Mouse (Mus musculus) stomach, postnatal 0 days (tissue): ENCODE results near the gene Cpm. TPM values are rescaled to one million over a fixed set of nuclear protein-coding genes. Genes with fewer than 3 reads are reported as not detected.

ENCODE experiments used
- ATAC-seq: fragments of 200-750 bp; cut with Nextera tagmentation; 2 replicates; pipeline ENCODE4 v1.8.0; 2017; ENCODE audit not compliant: low FRiP score, low TSS enrichment
- DNase-seq: peaks from one replicate; pipeline ENCODE4 v3.0.0-alpha.2; 2016; ENCODE audit warnings: low spot score
- H3K27ac ChIP-seq: fragments of 300-500 bp; sonication (generic); replicated peaks from 2 replicates; pipeline ENCODE4 v1.5.1; 2014; ENCODE audit warnings: mild to moderate bottlenecking, control low read depth
- H3K27me3 ChIP-seq: fragments of 300-500 bp; sonication (generic); 2 replicates; pipeline ENCODE4 v1.6.1; 2014; ENCODE audit warnings: low read length; ENCODE audit not compliant: control insufficient read depth, insufficient read depth
- H3K36me3 ChIP-seq: fragments of 300-500 bp; sonication (generic); 2 replicates; pipeline ENCODE4 v1.6.1; 2014; ENCODE audit warnings: low read length, mixed read lengths; ENCODE audit not compliant: control insufficient read depth, insufficient read depth
- H3K4me1 ChIP-seq: fragments of 300-500 bp; sonication (generic); replicated peaks from 2 replicates; pipeline ENCODE4 v1.6.1; 2014; ENCODE audit warnings: antibody characterized with exemption; ENCODE audit not compliant: control insufficient read depth, insufficient read depth
- H3K4me2 ChIP-seq: fragments of 300-500 bp; sonication (generic); replicated peaks from 2 replicates; pipeline ENCODE4 v1.6.1; 2014; ENCODE audit warnings: low read depth, mild to moderate bottlenecking, control low read depth, moderate library complexity
- H3K4me3 ChIP-seq: fragments of 300-500 bp; sonication (generic); 2 replicates; pipeline ENCODE4 v1.5.1; 2014; ENCODE audit warnings: low read depth, low read length, control low read depth
- H3K9ac ChIP-seq: fragments of 300-500 bp; sonication (generic); 2 replicates; pipeline ENCODE4 v1.6.1; 2014; ENCODE audit warnings: mild to moderate bottlenecking, low read length, control low read depth, mixed read lengths
- H3K9me3 ChIP-seq: fragments of 300-500 bp; sonication (generic); 2 replicates; pipeline ENCODE4 v1.6.1; 2016; ENCODE audit warnings: low read length; ENCODE audit not compliant: control insufficient read depth
- CTCF ChIP-seq: IDR thresholded peaks from 2 replicates; pipeline ENCODE4 v1.5.1; 2016; ENCODE audit warnings: antibody characterized with exemption, low read depth, mild to moderate bottlenecking, moderate library complexity
- EP300 ChIP-seq: optimal IDR thresholded peaks from 2 replicates; pipeline ENCODE3; 2016; ENCODE audit warnings: antibody characterized with exemption
- WGBS: fragments of 180-500 bp; shearing (Covaris S2); extraction: QIAGEN DNeasy Blood & Tissue Kit; methylation state at CpG from one replicate; pipeline ENCODE4 v1.1.7; 2014; 5-methylcytosine and 5-hydroxymethylcytosine counted together
- polyA plus RNA-seq: library from polyadenylated mRNA; unstranded; fragments of >200 nt; fragmentation: Nextera tagmentation; extraction: Ambion mirVana; gene quantifications from 2 replicates; pipeline ENCODE4 v1.2.1, GENCODE M21; 2015

The Cpm gene
- polyA plus RNA-seq, 1 experiment from 2014 or later, result 22.9 TPM

DNA sequence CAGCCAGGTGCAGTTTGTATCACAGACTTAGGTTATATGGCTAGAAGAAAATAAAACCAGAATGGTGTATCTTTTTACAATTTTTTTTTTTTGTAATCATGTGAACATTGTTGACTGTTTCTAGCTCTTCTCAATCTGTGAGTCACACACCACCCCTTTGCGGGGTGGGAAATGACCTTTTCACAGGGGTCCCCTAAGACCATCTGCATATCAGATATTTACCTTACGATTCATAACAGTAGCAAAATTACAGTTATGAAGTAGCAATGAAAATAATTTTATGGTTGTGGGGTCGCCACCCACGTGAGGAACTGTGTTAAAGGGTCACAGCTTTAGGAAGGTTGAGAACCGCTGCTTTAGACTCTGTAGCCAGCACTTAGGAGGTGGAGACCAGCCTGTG, 41.5 kb downstream of the Cpm start:
- no peak for ATAC-seq
- WGBS, result 84% methylated on average over 5 of the region's 5 CpGs
- Histone ChIP-seq H3K27ac (no peak overlapping the region), H3K4me1 (no peaks in the 10 kb centered on the region), H3K27me3 (no peaks in the 10 kb centered on the region), H3K9me3 (no peaks in the 10 kb centered on the region), H3K36me3 (no peaks in the 10 kb centered on the region), H3K4me2 (no peak overlapping the region), H3K4me3 (no peak overlapping the region), H3K9ac (no peak overlapping the region)
- no peak for TF ChIP-seq CTCF
- no peak for TF ChIP-seq EP300
- no peak for DNase-seq

DNA sequence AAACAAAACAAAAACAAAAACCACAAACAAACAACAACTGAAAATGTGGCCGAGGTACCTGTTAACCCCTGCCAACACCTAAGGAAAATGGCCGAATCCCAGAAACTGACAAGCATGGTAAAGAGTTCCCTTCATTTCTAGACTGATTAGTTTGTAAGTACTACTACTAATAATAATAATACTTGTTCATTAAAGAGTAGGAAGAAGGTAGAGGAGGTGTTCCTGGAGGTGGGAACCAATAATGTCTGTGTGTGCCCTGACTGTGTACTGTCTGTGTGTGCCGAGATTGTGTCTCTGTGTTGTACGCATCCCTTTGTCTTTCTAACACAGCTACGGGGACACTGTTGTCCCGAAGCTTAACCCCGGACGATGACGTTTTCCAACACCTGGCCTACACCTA, 42.0 kb downstream of the Cpm start:
- Histone ChIP-seq H3K27me3 (no peaks in the 10 kb centered on the region), H3K4me3 (no peak overlapping the region), H3K9ac (no peak overlapping the region), H3K9me3 (no peaks in the 10 kb centered on the region), H3K27ac (no peak overlapping the region), H3K4me1 (no peaks in the 10 kb centered on the region; the same call in 1 of the 2 replicates), H3K4me2 (no peak overlapping the region), H3K36me3 (no peaks in the 10 kb centered on the region)
- 88% methylated on average over 9 of the region's 9 CpGs for WGBS
- ATAC-seq, result no peak
- TF ChIP-seq EP300, result no peak
- no peak for TF ChIP-seq CTCF
- DNase-seq, result no peak

DNA sequence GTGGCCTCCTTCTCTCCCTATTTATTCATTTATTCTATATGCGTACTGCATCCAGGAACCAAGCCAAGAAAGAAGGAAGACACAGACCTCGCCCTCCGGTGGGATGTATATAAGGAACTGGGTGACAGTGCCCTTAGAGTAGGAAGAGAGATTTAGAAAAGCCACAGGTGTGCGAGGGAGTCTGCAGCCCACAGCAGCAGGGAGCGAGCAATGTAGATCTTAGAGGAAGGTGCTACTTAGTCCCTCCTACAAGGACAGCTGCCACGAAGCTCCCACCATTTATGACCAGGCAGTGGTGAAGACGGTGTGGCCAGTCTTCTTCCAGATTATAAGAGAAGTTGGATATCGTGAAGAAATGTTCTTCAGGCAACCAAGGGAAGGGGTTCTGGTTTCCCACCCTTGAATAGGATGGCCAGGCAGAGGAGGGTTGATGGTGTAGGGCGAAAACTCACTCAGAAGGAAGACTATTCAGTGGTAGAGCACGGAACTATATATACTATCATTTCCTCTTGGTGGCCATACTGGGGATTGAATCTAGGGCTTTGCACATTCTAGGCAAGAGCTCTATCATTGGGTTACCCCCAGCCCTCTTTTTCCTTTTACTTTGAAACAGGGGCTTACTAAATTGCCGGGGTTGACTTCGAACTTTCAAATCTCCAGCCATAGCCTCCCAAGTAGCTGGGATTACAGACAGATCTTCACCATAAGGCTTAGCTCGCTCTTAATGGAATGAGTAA, 42.8 kb downstream of the Cpm start:
- Histone ChIP-seq H3K27me3 (no peaks in the 10 kb centered on the region), H3K4me2 (no peak overlapping the region), H3K36me3 (no peaks in the 10 kb centered on the region), H3K9ac (no peak overlapping the region), H3K9me3 (no peaks in the 10 kb centered on the region), H3K4me1 (no peaks in the 10 kb centered on the region; the same call in 1 of the 2 replicates), H3K4me3 (no peak overlapping the region), H3K27ac (no peak overlapping the region)
- WGBS, result 74% methylated on average over 13 of the region's 13 CpGs
- ATAC-seq (no peak), DNase-seq (no peak)
- TF ChIP-seq CTCF (no peak), EP300 (no peak)

DNA sequence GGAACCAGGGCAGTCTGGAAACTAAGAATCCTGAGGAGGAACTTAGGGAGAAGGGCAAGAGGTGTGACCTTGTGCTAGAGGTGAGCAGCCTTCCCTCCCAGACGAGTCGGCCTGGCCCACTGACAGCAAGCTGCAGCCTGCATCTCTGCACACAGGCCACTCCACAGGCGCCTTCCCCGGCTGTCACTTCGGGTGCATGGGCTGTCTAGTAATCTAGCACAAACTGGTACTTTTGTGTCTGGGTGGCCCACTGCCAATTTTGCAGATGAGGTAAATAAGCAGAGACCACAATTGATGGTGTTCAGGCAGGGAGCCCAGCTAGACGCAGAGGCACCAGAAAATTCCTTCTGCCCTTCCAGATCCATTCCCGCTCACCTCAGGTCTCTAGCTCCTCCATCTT, 43.4 kb downstream of the Cpm start:
- Histone ChIP-seq H3K9ac (no peak overlapping the region), H3K27ac (no peak overlapping the region), H3K27me3 (no peaks in the 10 kb centered on the region), H3K4me1 (no peaks in the 10 kb centered on the region; the same call in 1 of the 2 replicates), H3K9me3 (no peaks in the 10 kb centered on the region), H3K36me3 (no peaks in the 10 kb centered on the region), H3K4me2 (no peak overlapping the region), H3K4me3 (no peak overlapping the region)
- no peak for ATAC-seq
- TF ChIP-seq EP300 (no peak), CTCF (no peak)
- peak; percentile 29 for DNase-seq
- WGBS, result 27% methylated on average over 7 of the region's 7 CpGs

DNA sequence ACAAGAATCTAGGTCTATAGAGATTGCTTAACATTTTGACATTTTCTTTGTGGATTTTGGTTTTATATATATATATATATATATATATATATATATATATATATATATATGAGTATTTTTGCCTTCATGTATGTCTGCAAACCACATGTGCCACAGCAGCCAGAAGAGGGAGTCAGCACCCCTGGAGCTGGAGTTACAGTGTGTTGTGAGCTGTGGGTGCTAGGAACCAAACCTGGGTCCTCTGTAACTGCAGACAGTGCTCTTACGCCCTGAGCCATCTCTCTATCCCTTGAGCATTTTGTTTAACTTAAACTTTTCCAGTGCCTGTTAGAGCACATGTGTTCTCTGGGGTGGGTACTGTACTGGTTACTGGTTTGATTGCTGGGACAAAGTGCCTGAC, 44.6 kb downstream of the Cpm start:
- H3K4me1 ChIP-seq, result no peaks in the 10 kb centered on the region; the same call in 1 of the 2 replicates
- no peak overlapping the region for H3K4me3 ChIP-seq
- DNase-seq (no peak), ATAC-seq (no peak)
- H3K9me3 ChIP-seq, result no peaks in the 10 kb centered on the region
- no peak overlapping the region for H3K9ac ChIP-seq
- no peak overlapping the region for H3K27ac ChIP-seq
- no peaks in the 10 kb centered on the region for H3K27me3 ChIP-seq
- no peaks in the 10 kb centered on the region for H3K36me3 ChIP-seq
- no peak overlapping the region for H3K4me2 ChIP-seq
- WGBS, result 88% methylated on average over 1 of the region's 1 CpGs
- TF ChIP-seq CTCF (no peak), EP300 (no peak)

DNA sequence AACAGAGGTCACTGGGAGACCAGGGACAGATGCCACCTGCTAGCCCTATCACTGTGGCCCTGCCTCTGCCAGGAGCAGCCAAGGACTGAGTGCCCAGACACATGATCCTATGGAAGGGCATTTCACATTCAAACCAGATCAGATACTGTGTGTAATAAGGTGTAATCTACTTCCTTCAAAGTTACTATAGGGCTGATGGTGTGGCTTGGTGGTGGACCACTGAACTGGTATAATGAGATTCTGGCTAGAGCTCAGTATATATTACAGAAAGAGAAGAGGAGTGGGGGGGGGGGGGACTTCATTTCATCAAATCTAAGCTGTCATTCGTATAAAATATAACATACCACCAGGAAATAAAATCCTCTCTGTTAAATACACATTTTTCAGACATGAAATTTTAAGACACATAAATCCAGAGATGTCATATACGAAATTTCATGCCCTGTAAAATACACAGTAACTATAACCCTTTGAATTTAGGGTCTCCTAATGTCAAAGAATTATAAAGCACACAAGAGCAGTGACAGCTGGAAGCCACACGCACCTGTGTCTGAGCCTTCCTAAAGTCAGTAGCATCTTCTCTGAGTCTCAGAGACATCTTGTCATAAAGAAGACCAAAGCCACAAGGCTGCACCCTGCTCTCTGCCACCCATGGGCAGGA, 45.2 kb downstream of the Cpm start:
- Histone ChIP-seq H3K4me2 (no peak overlapping the region), H3K27me3 (no peaks in the 10 kb centered on the region), H3K9me3 (no peaks in the 10 kb centered on the region), H3K27ac (no peak overlapping the region), H3K4me3 (no peak overlapping the region), H3K36me3 (no peaks in the 10 kb centered on the region), H3K9ac (no peak overlapping the region), H3K4me1 (no peaks in the 10 kb centered on the region; the same call in 1 of the 2 replicates)
- TF ChIP-seq EP300, result no peak
- TF ChIP-seq CTCF, result no peak
- DNase-seq (no peak), ATAC-seq (no peak)
- WGBS, result 65% methylated on average over 3 of the region's 3 CpGs
